Mouse (Mus musculus) brain, embryonic 14.5 days (tissue): Measurements from ENCODE around the gene Btnl1.

ENCODE experiments used
- CTCF ChIP-seq: fragments of 200-500 bp; IDR thresholded peaks from 2 replicates; pipeline ENCODE4 v1.5.1; 2012; ENCODE audit warnings: inconsistent platforms, mild to moderate bottlenecking, moderate library complexity, borderline replicate concordance; ENCODE audit not compliant: insufficient read depth, insufficient read length; ENCODE audit errors: extremely low read depth
- POLR2A ChIP-seq: fragments of 200-500 bp; IDR thresholded peaks from 2 replicates; pipeline ENCODE4 v1.6.1; 2012; ENCODE audit warnings: mild to moderate bottlenecking, inconsistent platforms, borderline replicate concordance; ENCODE audit not compliant: poor library complexity, insufficient read depth, insufficient read length, severe bottlenecking; ENCODE audit errors: extremely low read depth

GRCm38 (mm10) chr17:34398711-34399393, 21.9 kb downstream of the Btnl1 start, which contains the start of gene BC051142:
- no peak for TF ChIP-seq CTCF
- peak; percentile 76; the same call in 1 of the 2 replicates for TF ChIP-seq POLR2A
